Mouse (Mus musculus): ENCODE measurements around the gene Acyp2.

Acyp2 gene

DNA sequence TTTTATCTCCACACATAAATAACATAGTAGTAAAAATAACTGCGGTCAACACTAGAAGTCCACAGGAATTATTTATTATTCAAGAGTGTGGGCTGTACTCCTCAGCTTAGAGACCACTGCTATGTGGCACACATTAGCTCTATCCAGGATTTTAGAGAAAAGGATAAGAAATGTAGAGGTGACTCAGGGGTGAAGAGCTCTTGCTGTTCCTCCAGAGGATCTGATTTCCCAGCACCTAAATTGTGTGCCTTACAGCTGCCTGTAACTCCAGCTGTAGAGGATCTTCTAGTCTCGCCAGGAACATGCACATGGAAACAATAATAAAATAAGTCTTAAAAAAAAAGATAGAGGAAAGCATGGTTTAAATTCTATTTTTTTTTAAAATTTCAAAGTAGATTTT lies 70.5 kb downstream of the Acyp2 start:
- no peak for DNase-seq (ENCODE audit: low spot score)

DNA sequence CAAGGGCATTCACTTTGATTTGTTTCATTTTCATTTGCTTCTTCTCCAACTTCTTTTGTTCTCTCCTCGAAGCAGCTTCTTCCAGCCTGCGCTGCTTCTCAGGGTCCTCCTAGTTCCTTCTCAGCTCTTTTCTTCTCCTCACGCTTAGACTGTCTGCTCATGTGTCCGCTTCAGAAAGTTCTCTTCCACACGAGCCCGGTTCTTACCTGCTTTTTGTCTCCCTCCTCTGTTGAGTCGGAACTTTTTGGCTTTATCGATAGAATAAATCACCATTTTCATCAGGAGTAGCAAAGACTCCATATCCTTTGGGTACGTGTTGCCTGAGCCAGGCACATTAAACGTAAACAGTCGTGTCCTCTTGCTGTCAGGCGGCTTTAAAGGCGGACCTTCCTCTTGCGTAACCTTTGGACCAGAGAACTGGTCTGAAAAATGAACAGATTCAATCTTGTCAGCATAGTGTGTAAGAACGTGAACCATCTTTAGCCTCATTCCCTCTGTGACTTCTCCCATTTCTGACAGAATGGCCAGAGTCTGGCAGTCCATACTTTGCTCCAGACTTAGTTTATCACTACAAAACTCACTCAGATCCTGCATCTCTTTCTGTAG lies 76.5 kb downstream of the Acyp2 start:
- no peak for DNase-seq (ENCODE audit: low spot score)

DNA sequence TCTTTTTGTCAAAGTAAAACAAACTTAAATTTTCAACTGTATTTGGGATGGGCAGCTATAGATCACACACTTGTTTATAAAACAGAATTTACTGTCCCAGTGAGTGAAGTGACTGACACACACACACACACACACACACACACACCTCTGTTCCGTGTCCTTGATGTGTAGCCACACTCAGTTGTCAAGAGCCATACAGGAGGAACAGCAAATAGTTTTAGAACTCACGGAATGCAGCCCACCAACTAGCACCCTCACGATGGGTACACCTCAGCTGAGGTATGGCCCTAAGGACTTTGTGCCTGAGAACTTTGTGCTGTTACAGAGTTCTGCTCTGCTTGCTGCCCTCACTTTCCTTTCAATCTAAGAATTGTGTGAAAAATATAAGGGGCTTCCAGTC lies 78.8 kb downstream of the Acyp2 start:
- DNase-seq (ENCODE audit: low spot score), result no peak

GRCm38 (mm10) chr11:30560215-30560614 lies 89.2 kb downstream of the Acyp2 start:
- DNase-seq (ENCODE audit: low spot score), result no peak

DNA sequence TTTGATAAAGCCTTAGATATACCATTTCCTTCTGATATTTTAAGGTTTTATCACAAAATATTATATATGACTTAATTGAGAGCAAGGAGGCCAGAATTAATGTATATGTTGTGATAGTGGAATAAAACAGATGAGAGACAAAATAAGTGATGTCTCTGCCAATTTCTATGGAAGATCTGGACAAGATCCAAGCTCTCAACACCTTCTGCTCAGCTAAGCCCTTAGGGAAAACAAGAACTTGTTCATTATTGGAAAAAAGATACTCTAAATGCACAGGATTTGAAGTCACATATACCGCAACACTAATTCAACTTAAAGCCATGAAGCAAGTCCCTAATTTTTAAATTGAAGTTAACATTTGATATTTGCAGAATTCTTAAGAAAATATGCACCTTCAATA lies 96.0 kb downstream of the Acyp2 start:
- no peak for DNase-seq (ENCODE audit: low spot score)

DNA sequence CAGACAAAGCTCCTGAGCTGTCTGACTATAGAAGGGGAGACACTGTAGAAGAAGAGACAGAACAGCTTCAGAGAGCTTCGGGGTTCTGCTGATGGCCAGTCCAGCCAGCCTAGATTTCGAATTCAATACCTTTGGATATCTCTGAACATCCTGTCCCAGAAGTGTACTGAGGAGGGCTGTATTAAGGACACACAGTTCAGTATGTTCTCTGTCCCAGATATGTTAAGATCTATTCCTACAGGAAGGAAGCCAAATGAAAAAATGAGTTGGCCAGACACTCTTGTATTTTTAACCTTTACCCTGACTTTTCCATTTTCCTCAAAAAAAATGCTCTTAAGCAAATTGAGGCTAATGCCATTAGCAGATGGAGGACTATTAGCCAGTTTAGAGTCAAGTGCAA lies 132.3 kb downstream of the Acyp2 start:
- DNase-seq (ENCODE audit: low spot score), result no peak

- no peak for DNase-seq (ENCODE audit: low spot score)
These were observed 141.2 kb downstream of the Acyp2 start for GRCm38 (mm10) chr11:30508178-30508577.

GRCm38 (mm10) chr11:30498738-30499355 lies 150.5 kb downstream of the Acyp2 start:
- no peak for DNase-seq (ENCODE audit: low spot score)

GRCm38 (mm10) chr11:30497151-30497550 lies 152.2 kb downstream of the Acyp2 start:
- DNase-seq (ENCODE audit: low spot score), result no peak

DNA sequence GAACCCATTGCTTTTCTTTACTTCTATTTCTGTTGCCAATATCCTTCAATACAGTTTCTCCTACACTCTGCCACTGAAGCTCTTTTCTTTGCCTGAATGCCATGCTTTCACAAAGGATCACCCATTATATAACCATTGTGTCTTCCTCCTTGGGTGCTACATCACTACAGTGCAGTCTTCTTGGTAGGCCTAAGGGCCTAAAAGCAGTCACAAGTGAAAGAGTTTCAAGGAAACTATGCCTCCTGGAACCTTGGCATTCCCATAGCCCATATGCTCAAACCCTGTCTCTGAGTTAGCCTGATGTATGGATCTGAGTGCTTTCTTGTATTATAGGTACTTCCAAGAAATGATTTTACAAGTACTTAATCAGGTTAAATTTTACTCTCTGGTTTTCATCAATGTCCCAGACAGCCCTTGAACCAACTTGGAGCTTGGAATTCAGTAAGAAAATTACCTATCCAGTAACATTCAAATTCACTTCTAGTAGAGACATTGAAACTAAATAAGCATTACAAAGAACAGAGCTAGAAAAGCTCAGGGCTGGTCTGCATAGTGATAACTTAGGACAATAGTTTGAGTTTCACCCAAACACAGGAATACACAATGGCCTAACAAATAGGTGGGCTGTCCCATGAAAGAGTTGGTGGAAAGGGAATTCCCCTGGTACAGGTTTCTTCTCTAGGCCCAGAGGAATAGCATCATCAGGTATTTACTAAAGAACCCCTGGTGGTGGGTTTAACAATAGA lies 157.7 kb downstream of the Acyp2 start:
- no peak for DNase-seq (ENCODE audit: low spot score)

DNA sequence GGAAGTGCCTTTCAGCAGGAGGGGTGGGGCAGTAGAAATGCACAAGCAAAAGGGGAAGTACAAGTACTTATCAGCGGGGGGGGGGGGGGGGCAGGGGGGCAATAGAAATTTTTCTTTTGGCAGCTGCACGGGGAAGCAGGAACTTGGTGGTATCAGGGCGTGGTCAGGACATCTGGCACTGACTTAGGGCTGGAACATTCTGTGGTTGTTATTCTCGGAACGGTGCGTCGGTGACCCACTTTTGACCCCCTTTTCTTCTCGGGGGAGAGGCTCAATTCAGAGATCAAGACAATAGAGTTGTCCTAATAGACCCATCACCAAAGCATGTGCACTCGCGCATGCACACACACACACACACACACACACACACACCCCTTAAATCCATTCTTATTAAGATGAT lies 161.2 kb downstream of the Acyp2 start:
- DNase-seq (ENCODE audit: low spot score), result no peak

DNA sequence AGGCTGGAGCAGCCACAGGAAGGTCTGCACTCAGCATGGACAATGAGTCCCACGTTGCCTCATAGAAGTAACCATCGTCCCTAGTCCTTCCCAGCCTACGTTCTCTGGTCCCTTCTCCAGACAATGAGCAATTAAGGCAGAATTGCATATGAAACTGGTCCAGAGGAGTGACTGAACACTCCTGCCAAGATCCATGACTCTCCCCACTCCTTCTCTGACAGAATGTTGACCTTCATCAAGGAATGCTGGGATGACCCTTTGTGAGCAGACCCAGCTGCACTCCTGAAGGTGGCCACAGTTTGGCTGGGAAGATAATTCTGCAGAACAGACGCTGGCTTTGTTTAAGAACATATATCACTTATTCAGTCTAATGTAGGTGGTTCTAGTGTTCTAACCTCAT lies 166.1 kb downstream of the Acyp2 start:
- DNase-seq (ENCODE audit: low spot score), result no peak

DNA sequence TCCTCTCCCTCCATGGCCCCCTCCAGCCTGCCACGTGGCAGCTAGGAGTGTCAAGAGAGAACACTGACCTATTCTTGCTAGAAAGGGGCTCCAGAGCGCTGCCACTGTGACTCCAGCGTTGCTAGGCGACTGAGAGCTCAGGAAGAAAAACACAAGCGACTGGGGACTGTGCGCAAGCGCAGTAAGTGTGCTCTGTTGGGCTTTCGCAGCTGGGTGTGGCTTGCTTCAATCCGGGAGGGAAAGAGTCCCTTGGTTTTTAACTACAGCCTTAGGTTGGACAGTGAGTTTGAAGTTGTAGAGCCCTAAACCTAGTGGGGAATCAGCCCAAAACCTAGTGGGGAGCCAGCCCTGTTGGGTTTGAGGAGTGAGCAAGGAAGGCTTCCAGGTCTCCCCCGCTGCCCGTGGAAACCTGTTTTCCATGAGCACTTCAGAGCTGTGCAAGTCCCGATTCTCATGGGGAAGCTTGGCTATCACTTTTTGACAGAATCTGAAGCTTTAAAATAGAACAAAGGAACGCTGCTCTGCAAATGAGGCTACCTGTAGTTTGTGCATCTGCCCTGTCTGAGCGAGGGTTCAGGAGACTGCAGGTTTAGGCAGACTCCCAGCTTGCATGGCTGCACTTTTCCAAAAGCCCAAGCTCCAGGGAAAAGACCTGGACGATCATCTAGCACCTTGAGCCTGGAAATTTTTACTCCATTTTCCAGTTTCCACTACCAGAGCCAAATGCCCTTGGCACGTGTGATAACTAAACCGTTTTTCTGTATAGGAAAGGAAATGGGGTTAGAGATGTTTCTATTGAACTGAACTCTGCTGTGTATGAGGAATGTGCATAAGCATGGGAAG lies 177.4 kb downstream of the Acyp2 start, which contains the start of gene 4930505A04Rik:
Gene 4930505A04Rik, minus strand, starts transcription at position 77 of the 843 bp plus-strand sequence.
- peak; percentile 48 for DNase-seq (ENCODE audit: low spot score)

DNA sequence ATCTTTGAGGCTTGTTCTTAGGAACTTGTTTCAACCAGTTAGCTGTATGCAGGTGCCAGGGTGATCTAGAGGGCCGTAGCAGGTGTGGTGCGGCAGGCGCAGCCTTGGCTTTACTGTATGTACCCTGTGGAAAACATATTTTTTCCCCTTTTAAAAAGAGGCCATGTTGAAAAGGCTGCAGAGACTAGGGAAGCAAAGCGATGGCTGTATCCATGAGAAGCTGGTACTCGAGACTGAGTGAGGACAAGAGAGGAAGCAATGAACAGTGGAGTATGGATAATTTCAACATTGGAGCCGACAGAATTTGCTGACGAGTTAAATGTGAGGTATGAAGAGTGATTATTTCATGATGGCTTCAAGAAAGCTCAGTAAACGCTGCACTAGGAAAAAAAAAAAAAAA lies 178.2 kb downstream of the Acyp2 start:
- DNase-seq (ENCODE audit: low spot score), result no peak
